Mouse (Mus musculus): Measurements from ENCODE around the gene Pla2g2e.

GRCm38 (mm10) chr4:138840726-138841125, 37.0 kb upstream of the Pla2g2e start:
- TF ChIP-seq CTCF (IDR thresholded peaks at IDR 0.05; ENCODE audit: low read depth) (no peak), EP300 (IDR thresholded peaks at IDR 0.05; ENCODE audit: low read depth) (no peak)
